Mouse (Mus musculus) T-helper 2 cell (primary cell): ENCODE measurements around the gene Nolc1.

Source experiments
- in situ Hi-C: fragments of 300-600 bp; cut with MboI, MseI; formaldehyde crosslinking; loops from one replicate; pipeline ENCODE4 v1.15.1; 2025; ENCODE audit warnings: high pct_unique_total_duplicates

Gene Nolc1

DNA sequence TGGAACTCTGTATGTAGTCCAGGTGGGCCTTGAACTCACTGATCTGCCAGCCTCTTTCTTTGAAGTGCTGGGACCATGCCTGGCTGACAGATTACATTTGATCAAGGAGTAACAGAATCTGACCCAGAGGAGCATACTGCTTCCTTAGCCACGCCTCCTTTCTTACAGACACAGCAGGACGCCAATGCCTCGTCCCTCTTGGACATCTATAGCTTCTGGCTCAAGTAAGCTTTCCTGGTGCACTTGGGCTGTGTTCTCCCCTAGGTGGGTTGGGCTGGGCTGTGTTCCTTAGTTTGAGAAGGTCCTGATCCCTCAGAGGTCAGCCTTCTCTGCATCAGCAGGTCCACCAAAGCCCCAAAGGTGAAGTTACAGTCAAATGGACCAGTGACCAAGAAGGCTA lies 2.9 kb downstream of the Nolc1 start:
- in situ Hi-C loops, result no loop called here

DNA sequence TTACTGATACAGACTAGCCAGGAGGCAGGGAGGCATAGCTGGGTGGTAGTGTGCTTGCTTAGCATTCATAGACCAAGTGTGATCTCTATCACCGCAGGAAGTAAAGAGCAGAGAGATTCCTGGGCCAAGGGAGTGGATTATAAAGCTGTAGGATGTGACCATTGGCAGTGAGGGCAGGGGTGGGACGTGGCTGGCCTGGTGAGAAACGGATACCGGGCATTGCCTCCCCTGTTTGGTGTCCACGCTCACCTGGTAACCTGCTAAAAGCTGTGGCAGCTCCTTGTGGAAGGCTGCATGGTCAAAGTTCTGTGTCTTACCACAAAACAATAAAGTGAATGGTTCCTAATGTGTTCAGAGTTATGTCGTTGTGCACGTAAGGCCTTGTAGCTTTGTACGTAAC lies 9.5 kb downstream of the Nolc1 start:
- in situ Hi-C loops, result no loop called here

- in situ Hi-C loops, result no loop called here
Measured at GRCm38 (mm10) chr19:46086337-46086736, 10.7 kb downstream of the Nolc1 start.

DNA sequence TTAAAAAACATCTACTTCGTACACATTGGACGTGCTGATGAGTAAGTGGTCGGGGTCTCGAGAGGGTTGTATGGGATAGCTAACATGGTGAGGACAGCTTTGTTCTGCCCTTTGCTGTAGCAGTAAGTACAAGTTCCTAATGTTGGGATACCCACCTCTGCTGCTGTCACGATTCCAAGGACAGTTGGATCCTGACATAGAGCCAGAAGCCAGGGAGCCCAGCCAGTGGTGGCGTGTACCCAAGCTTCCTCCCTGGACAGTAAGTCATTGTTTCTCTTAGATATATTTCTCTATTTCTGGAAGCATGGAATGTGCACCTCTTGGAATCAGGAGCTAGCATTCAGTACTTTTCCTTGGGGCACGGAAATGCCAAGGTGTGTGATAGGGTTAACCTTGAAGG lies 12.2 kb downstream of the Nolc1 start:
- in situ Hi-C loops, result no loop called here

DNA sequence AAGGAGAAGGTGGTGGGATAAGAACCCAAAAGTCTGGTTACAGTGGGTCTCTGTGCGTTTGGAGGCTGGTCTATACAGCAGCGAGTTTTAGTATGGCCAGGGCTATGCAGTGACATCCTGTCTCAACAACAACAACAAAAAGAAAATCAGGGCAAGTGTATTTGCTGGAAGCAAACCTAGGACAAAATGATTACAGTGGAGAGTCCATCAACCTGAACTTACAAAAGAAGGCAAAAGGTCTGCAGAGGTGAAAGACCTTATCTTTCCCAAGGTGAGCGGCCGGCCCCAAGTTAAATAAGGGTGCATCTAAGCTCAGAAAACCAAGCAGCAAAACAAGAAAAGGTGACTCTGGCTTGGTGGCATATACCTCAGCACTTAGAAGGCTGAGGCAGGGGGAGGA lies 16.0 kb downstream of the Nolc1 start:
- in situ Hi-C loops, result loop anchor here (10.0 kb wide), 1 partner anchor 123 kb away; no protein-coding TSS in a partner anchor

DNA sequence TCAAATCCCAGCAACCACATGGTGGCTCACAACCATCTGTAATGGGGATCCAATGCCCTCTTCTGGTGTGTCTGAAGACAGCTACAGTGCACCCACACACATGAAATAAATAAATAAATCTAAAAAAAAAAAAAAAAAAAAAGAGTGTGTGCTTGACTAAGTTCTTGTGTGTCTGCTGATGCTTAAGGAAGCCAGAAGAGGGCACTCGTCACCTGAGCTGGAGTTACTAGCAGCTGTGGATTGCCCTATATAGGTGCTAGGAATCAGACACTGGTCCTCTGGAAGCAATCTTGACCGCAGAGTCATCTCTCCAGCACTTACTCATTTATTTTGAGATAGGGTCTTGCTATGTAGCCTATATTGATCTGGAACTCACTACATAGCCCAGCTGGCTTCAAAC lies 18.5 kb downstream of the Nolc1 start:
- in situ Hi-C loops, result loop anchor here (10.0 kb wide), 1 partner anchor 121 kb away; no protein-coding TSS in a partner anchor

GRCm38 (mm10) chr19:46095291-46095690 lies 19.6 kb downstream of the Nolc1 start:
- in situ Hi-C loops, result loop anchor here (5.0 to 10.0 kb wide), 2 partner anchors 47 to 120 kb away; no protein-coding TSS in a partner anchor

- in situ Hi-C loops, result loop anchor here (5.0 to 10.0 kb wide), 2 partner anchors 46 to 118 kb away; no protein-coding TSS in a partner anchor
Measured at GRCm38 (mm10) chr19:46096396-46096795, 20.7 kb downstream of the Nolc1 start.

- in situ Hi-C loops, result loop anchor here (5.0 to 10.0 kb wide), 2 partner anchors 43 to 115 kb away; no protein-coding TSS in a partner anchor
Measured at GRCm38 (mm10) chr19:46099561-46099960, 23.9 kb downstream of the Nolc1 start.

DNA sequence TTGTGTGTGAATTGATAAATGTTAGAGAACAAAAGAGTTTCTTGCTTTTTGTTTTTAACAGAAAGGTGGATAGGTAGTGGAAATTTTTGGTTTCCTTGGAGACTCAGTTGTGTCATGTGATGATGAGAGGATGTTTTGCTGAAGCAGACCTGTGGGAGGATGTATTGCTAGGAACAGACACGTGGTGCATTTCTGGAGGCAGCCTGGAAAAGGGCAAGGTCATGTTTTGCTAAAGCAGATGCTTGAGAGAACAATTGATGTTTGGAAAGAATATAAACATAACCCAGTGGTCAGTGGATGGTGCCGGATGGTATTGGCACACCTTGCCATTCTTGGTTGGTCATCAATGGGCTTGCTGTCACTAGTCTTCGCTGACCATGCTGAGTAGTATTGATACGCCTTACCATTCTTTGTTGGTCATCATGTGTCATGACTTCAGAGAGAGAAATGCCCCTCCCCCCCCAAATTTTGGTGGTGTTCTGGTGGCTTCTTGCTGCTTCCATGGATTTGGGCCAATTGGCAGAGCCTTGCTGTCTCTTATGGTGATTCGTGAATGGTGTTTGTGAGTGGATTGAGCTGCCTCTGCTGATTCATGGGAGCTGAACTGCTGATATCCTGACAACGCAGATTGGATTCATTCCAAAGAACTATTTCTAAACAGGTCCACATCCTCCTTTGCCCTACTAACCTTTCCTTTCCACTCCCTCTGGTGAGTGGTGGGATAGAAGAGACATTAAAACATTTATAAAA lies 27.9 kb downstream of the Nolc1 start:
- in situ Hi-C loops, result no loop called here

DNA sequence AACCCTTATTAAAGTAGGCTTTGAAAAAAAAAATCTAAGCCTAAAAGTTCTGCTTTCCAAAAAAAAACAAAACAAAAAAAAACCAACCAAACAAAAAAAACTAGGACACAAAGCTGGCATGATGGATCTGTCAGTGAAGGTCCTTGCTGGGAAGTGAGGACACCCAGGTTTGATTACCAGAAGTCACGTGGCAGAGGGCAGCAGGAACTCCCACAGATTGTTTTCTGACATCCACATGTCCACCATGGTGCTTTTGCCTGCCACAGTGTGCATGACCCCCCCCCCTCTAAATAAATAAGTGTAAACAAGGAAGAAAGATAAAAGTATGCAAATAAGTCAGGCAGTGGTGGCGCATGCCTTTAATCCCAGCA lies 28.5 kb downstream of the Nolc1 start:
- in situ Hi-C loops, result no loop called here

DNA sequence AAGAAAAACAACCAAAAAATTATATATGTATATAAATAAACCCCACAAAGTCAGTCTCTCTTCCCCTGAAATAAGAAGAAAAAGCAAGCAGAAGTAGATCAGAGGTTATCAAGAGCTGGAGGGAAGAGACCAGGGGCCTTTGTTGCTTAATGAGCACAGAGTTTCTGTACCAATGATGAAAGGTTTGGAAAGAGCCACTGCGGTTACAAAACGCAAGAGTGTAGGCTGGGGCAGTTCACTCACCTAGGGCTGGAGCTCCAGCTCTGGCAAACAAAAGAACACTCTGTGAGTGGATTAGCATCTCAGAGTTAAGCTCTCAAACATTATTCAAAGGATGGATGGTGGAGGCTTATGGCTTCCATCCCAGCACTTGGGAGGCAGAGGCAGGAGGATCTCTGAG lies 34.6 kb downstream of the Nolc1 start:
- in situ Hi-C loops, result no loop called here

DNA sequence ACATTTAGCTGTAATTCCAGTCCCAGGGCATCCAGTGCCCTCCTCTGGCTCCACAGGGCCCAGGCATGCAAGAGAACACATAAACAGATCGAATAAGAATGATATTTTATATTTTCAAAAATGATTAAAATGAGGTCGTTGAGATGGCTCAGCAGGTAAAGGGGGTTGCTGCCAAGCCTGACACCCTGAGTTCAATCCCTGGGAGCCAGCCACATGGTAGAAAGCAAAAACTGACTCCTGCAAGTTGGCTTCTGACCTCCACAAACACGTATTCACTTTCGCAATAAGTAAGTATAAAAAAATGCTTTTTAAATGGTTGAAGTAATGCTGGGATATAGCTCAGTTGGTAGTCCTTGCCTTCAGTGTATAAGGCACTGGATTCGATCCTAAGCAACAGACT lies 35.1 kb downstream of the Nolc1 start:
- in situ Hi-C loops, result no loop called here

DNA sequence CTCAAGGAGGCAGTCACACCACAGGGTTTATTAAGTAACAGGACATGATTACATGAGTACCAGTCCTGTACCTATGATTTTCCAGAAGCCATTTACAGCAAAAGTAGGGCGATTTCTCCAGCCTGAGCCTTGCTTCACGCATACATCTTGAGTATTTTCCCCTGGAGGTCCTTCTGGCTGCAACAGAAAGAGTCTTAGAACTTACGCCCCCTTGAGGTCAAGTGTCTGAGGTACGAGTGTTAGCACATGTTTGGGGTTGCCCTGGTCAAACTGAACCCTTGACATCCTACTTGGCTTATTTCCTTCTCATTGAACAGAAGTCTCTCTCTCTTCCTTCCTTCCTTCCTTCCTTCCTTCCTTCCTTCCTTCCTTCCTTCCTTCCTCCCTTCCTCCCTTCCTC lies 39.0 kb downstream of the Nolc1 start:
- in situ Hi-C loops, result no loop called here

GRCm38 (mm10) chr19:46119458-46119857 lies 43.8 kb downstream of the Nolc1 start:
- in situ Hi-C loops, result no loop called here

DNA sequence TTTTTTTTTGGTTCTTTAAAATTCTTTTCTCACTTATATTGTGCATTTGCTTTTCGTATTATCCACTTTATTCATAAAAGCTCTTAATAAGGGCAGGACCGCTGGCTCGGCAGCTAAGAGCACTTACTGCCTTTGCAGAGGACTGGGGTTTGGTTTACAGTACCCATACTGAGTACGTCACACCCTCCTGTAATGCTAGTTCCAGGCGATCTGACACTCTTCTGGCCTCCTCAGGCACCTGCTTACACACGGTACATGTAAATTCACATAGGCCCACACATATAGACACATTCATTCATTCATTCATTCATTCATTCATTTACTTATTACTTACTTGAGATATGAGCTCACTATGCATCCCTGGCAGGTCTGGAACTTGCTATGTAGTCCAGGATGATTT lies 45.2 kb downstream of the Nolc1 start:
- in situ Hi-C loops, result no loop called here

GRCm38 (mm10) chr19:46123876-46124275 lies 48.2 kb downstream of the Nolc1 start:
- in situ Hi-C loops, result no loop called here

- in situ Hi-C loops, result no loop called here
Measured at GRCm38 (mm10) chr19:46124651-46125050, 49.0 kb downstream of the Nolc1 start.

- in situ Hi-C loops, result no loop called here
Measured at GRCm38 (mm10) chr19:46126301-46126700, 50.6 kb downstream of the Nolc1 start.

DNA sequence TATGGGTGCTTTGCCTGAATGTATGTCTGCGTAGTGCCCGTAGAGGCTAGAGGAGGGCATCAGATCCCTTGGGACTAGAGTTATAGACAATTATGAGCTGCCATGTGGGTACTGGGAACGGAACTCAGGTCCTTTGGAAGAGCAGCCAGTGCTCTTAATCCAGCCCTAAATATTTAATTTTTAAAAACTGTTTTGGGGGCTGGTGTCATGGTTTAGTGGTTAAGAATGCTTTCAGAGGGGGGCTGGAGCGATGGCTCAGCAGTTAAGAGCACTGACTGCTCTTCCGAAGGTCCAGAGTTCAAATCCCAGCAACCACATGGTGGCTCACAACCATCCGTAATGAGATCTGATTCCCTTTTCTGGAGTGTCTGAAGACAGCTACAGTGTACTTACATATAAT lies 54.1 kb downstream of the Nolc1 start:
- in situ Hi-C loops, result loop anchor here (10.0 kb wide), 2 partner anchors 125 to 175 kb away; partner anchors contain the start of gene Nfkb2

DNA sequence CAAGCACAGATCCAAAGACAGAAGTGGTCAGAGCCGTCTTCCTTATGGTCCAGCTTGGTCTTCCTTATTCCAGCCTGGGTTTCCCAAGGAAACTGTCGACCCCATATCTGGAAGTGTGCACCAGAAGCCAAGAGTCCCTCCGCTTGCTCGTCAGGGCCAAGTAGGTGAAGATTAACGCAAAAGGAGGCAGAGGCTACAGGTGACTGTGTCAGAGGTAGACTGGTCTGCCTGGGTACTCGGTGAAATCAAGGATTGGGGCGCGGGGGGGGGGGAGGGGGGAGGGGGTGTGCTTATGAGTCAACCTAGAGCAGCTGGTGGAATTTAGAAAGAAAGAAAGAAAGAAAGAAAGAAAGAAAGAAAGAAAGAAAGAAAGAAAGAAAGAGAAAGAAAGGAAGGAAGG lies 55.6 kb downstream of the Nolc1 start:
- in situ Hi-C loops, result loop anchor here (10.0 kb wide), 2 partner anchors 124 to 174 kb away; partner anchors contain the start of gene Nfkb2

- in situ Hi-C loops, result loop anchor here (10.0 kb wide), 2 partner anchors 123 to 173 kb away; partner anchors contain the start of gene Nfkb2
Measured at GRCm38 (mm10) chr19:46131694-46132525, 56.2 kb downstream of the Nolc1 start, which contains the start of gene Elovl3. TSS of gene Elovl3 (plus strand) at chr19:46131897.
